Mouse (Mus musculus) embryonic facial prominence, embryonic 11.5 days (tissue): ENCODE results near the gene Gm21746. TPM values are rescaled to one million over a fixed set of nuclear protein-coding genes. Genes with fewer than 3 reads are reported as not detected.
"Not testable (repeated sequence)": the region's sequence is repeated elsewhere in the genome, so short reads cannot be mapped to it uniquely, and the experiment has no call there.

ENCODE experiments used
- ATAC-seq: fragments of 200-750 bp; cut with Nextera tagmentation; replicated peaks from 2 replicates; pipeline ENCODE4 v1.8.0; 2017; ENCODE audit warnings: low read depth; ENCODE audit not compliant: insufficient number of reproducible peaks, low FRiP score, low TSS enrichment
- DNase-seq: peaks from one replicate; pipeline ENCODE4 v3.0.0-alpha.2; 2015; ENCODE audit warnings: low spot score
- H3K27ac ChIP-seq: fragments of 300-500 bp; sonication (generic); replicated peaks from 2 replicates; pipeline ENCODE4 v1.5.1; 2014; ENCODE audit warnings: mild to moderate bottlenecking, low read depth, low read length, control low read depth
- H3K27me3 ChIP-seq: fragments of 300-500 bp; sonication (generic); 2 replicates; pipeline ENCODE4 v1.6.1; 2014; ENCODE audit warnings: mild to moderate bottlenecking, low read length, moderate library complexity, mixed read lengths; ENCODE audit not compliant: control insufficient read depth, insufficient read depth
- H3K36me3 ChIP-seq: fragments of 300-500 bp; sonication (generic); replicated peaks from 2 replicates; pipeline ENCODE4 v1.6.1; 2014; ENCODE audit warnings: low read depth, mild to moderate bottlenecking, low read length, moderate library complexity, mixed read lengths; ENCODE audit not compliant: control insufficient read depth, insufficient read depth
- H3K4me1 ChIP-seq: fragments of 300-500 bp; sonication (generic); 2 replicates; pipeline ENCODE4 v1.6.1; 2014; ENCODE audit warnings: low read length, mixed read lengths; ENCODE audit not compliant: control insufficient read depth, insufficient read depth
- H3K4me2 ChIP-seq: fragments of 300-500 bp; sonication (generic); 2 replicates; pipeline ENCODE4 v1.6.1; 2014; ENCODE audit warnings: low read depth, mild to moderate bottlenecking, control low read depth, low read length, moderate library complexity
- H3K4me3 ChIP-seq: fragments of 300-500 bp; sonication (generic); 2 replicates; pipeline ENCODE4 v1.5.1; 2014; ENCODE audit warnings: low read depth, low read length, control low read depth
- H3K9ac ChIP-seq: fragments of 300-500 bp; sonication (generic); replicated peaks from 2 replicates; pipeline ENCODE4 v1.6.1; 2014; ENCODE audit warnings: mild to moderate bottlenecking, control low read depth, low read length
- H3K9me3 ChIP-seq: fragments of 300-500 bp; sonication (generic); replicated peaks from 2 replicates; pipeline ENCODE4 v1.6.1; 2016; ENCODE audit warnings: mild to moderate bottlenecking, low read length, inconsistent platforms, mixed read lengths; ENCODE audit not compliant: control insufficient read depth
- WGBS: fragments of 180-500 bp; shearing (Covaris S2); extraction: QIAGEN DNeasy Blood & Tissue Kit; methylation state at CpG from one replicate; pipeline ENCODE4 v1.1.7; 2014; 5-methylcytosine and 5-hydroxymethylcytosine counted together
- polyA plus RNA-seq: library from polyadenylated mRNA; unstranded; fragments of >200 nt; fragmentation: Nextera tagmentation; extraction: Ambion mirVana; gene quantifications from 2 replicates; pipeline ENCODE4 v1.2.1, GENCODE M21; 2014

Gm21746 gene
- not detected in 2 replicates for polyA plus RNA-seq

- DNase-seq, H3K9me3 ChIP-seq, H3K9ac ChIP-seq, H3K4me1 ChIP-seq, H3K4me2 ChIP-seq, H3K27me3 ChIP-seq, H3K4me3 ChIP-seq, ATAC-seq, H3K27ac ChIP-seq, H3K36me3 ChIP-seq: not testable (repeated sequence)
- WGBS = 50% methylated on average over 2 of the region's 3 CpGs
Observed at GRCm38 (mm10) chrY:6237895-6238294, at the start of gene Gm21746. Gene Gm21746, minus strand, starts transcription at chrY:6237995.

- H3K36me3 ChIP-seq, H3K27ac ChIP-seq, H3K4me3 ChIP-seq, H3K4me1 ChIP-seq, H3K4me2 ChIP-seq, H3K9me3 ChIP-seq, DNase-seq, ATAC-seq, H3K27me3 ChIP-seq, H3K9ac ChIP-seq: not testable (repeated sequence)
Observed at GRCm38 (mm10) chrY:6266798-6267197, 29.0 kb upstream of the Gm21746 start, which contains the start of gene Gm20873. Gene Gm20873, plus strand, starts transcription at chrY:6267098.

Other genes with a start within 250 kb of the Gm21746 start
- gene Gm20873, start 29.1 kb upstream of the Gm21746 start, polyA plus RNA-seq = not detected in 2 replicates